Mouse (Mus musculus): ENCODE measurements at regions not wholly inside any gene's neighbourhood (a gene's known extent, or its start where the extent isn't known, plus 50 kb on each side); places are given as distances from the start of the nearest gene placed in this dataset.

DNA sequence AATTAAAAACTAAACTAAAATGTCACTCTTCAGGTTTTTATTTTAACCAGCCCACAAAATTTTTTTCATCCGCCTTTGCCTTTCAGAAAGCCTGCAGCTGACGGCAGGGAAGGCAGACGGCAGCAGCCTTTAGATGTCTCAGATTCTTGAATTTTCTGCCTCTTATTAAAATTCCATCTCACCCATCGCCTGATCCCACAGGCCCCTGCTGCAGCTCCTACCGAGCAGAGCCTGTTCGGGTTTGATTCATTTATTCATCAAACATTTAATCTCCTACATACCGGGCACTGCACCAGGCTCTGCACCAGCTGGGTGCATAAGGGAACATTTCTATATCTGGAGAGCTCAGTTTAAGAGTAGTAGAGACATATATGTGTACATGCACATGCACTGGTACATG is 72.8 kb upstream of the Ldb2 start:
- peak; percentile 40 for ATAC-seq
- 49% methylated on average over 7 of the region's 7 CpGs for WGBS
- Histone ChIP-seq H3K4me1 (replicated peaks; ENCODE audit: control insufficient read depth, insufficient read depth, low read length) (no peaks in the 10 kb centered on the region), H3K9me3 (ENCODE audit: control insufficient read depth, low read length) (no peaks in the 10 kb centered on the region), H3K4me2 (ENCODE audit: low read length) (no peak overlapping the region), H3K36me3 (ENCODE audit: control insufficient read depth, insufficient read depth) (no peaks in the 10 kb centered on the region), H3K4me3 (replicated peaks; ENCODE audit: low read length) (no peak overlapping the region), H3K27me3 (replicated peaks; ENCODE audit: control insufficient read depth, insufficient read depth, low read length) (no peaks in the 10 kb centered on the region), H3K9ac (replicated peaks; ENCODE audit: low read depth, low read length) (no peak overlapping the region), H3K27ac (ENCODE audit: low read length) (no peak overlapping the region)

DNA sequence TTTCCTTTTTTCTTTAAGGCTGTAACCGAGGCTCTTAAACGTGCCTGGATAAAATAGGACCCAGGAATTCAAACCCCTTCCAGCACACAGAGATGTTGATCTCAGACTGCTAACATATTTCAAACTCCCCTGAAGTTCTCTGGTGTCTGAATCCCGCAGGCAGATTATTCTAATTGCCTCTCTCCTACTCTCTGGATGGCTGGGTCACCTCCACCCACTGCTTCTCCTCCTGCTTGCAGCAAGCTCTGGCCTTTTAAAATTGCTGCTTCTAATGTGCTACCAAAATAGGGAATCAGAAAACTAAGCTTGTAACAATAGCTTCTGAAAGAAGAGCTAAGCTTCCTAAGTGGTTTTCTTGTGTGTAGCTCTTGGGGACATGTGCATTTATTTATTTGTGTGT is 64.4 kb upstream of the Ldb2 start:
- no peaks in the 10 kb centered on the region for H3K27me3 ChIP-seq (replicated peaks; ENCODE audit: control insufficient read depth, insufficient read depth, low read length)
- H3K9ac ChIP-seq (replicated peaks; ENCODE audit: low read depth, low read length), result no peak overlapping the region
- 33% methylated on average over 3 of the region's 3 CpGs for WGBS
- no peak overlapping the region for H3K4me3 ChIP-seq (replicated peaks; ENCODE audit: low read length)
- no peak overlapping the region for H3K27ac ChIP-seq (ENCODE audit: low read length)
- ATAC-seq, result no peak
- no peaks in the 10 kb centered on the region for H3K36me3 ChIP-seq (ENCODE audit: control insufficient read depth, insufficient read depth)
- no peaks in the 10 kb centered on the region for H3K4me1 ChIP-seq (replicated peaks; ENCODE audit: control insufficient read depth, insufficient read depth, low read length)
- H3K4me2 ChIP-seq (ENCODE audit: low read length), result no peak overlapping the region
- H3K9me3 ChIP-seq (ENCODE audit: control insufficient read depth, low read length), result no peaks in the 10 kb centered on the region

DNA sequence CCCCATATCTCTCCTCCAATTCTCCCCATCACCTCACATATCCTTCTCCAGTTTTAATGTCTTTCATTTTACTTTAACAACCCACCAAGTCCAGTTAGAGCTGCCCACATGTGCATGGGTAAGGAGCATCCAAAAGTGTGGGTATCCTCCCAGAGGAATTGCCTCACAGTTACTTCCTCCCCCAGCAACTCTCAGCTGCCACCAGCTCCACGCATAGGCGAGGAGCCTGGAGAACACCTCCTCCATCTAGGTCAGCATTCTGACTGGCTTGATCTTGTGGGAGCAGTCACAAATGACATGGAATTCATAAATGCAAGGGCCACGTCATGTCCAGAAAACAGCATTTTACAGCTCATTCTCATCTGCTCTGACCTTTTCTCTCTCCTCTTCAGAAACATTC is 63.9 kb upstream of the Ldb2 start:
- Histone ChIP-seq H3K27me3 (replicated peaks; ENCODE audit: control insufficient read depth, insufficient read depth, low read length) (no peaks in the 10 kb centered on the region), H3K4me2 (ENCODE audit: low read length) (no peak overlapping the region), H3K36me3 (ENCODE audit: control insufficient read depth, insufficient read depth) (no peaks in the 10 kb centered on the region), H3K9ac (replicated peaks; ENCODE audit: low read depth, low read length) (no peak overlapping the region), H3K4me1 (replicated peaks; ENCODE audit: control insufficient read depth, insufficient read depth, low read length) (no peaks in the 10 kb centered on the region), H3K9me3 (ENCODE audit: control insufficient read depth, low read length) (no peaks in the 10 kb centered on the region), H3K27ac (ENCODE audit: low read length) (no peak overlapping the region), H3K4me3 (replicated peaks; ENCODE audit: low read length) (no peak overlapping the region)
- ATAC-seq, result no peak
- 81% methylated on average over 3 of the region's 3 CpGs for WGBS

DNA sequence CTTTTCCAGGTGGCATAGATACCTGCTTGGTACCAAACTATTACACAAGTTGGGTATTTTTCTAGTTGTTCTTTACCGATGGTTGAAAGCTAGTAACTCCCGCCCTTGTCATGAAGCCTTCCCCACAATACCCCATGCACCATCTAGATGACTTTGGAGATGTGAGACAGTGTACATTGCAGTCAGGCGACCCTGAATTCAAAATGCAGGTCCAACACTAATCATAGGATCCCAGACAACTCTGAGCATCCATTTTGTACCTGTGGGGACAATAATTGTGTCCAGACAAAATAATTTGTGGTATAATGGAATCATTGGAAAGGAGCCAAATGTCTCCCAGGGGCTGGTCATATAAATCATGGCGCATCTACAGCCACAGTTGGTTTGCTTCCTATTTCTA is 54.7 kb upstream of the Ldb2 start:
- no peak overlapping the region for H3K4me2 ChIP-seq (ENCODE audit: low read length)
- ATAC-seq, result no peak
- WGBS, result 91% methylated on average over 4 of the region's 4 CpGs
- no peak overlapping the region for H3K4me3 ChIP-seq (replicated peaks; ENCODE audit: low read length)
- H3K36me3 ChIP-seq (ENCODE audit: control insufficient read depth, insufficient read depth), result no peaks in the 10 kb centered on the region
- H3K9me3 ChIP-seq (ENCODE audit: control insufficient read depth, low read length), result no peaks in the 10 kb centered on the region
- no peak overlapping the region for H3K9ac ChIP-seq (replicated peaks; ENCODE audit: low read depth, low read length)
- no peaks in the 10 kb centered on the region for H3K4me1 ChIP-seq (replicated peaks; ENCODE audit: control insufficient read depth, insufficient read depth, low read length)
- H3K27me3 ChIP-seq (replicated peaks; ENCODE audit: control insufficient read depth, insufficient read depth, low read length), result no peaks in the 10 kb centered on the region
- H3K27ac ChIP-seq (ENCODE audit: low read length), result no peak overlapping the region

All from forebrain, embryonic 16.5 days (tissue).